Mouse (Mus musculus) stomach, embryonic 15.5 days (tissue): Measurements from ENCODE around the gene Pah. TPM values are rescaled to one million over a fixed set of nuclear protein-coding genes. Genes with fewer than 3 reads are reported as not detected.

Experiments used
- ATAC-seq: fragments of 200-750 bp; cut with Nextera tagmentation; 2 replicates; pipeline ENCODE4 v1.8.0; 2017; ENCODE audit warnings: low read depth, moderate number of reproducible peaks, moderate TSS enrichment; ENCODE audit not compliant: insufficient read depth, low FRiP score
- H3K27ac ChIP-seq: fragments of 300-500 bp; sonication (generic); 2 replicates; pipeline ENCODE4 v1.5.1; 2015; ENCODE audit warnings: mild to moderate bottlenecking, inconsistent platforms
- H3K27me3 ChIP-seq: fragments of 300-500 bp; sonication (generic); replicated peaks from 2 replicates; pipeline ENCODE4 v1.6.1; 2015; ENCODE audit warnings: inconsistent platforms
- H3K36me3 ChIP-seq: fragments of 300-500 bp; sonication (generic); 2 replicates; pipeline ENCODE4 v1.6.1; 2015; ENCODE audit warnings: inconsistent platforms
- H3K4me1 ChIP-seq: fragments of 300-500 bp; sonication (generic); 2 replicates; pipeline ENCODE4 v1.6.1; 2015; ENCODE audit warnings: inconsistent platforms
- H3K4me2 ChIP-seq: fragments of 300-500 bp; sonication (generic); 2 replicates; pipeline ENCODE4 v1.6.1; 2015; ENCODE audit warnings: mild to moderate bottlenecking, inconsistent platforms
- H3K4me3 ChIP-seq: fragments of 300-500 bp; sonication (generic); replicated peaks from 2 replicates; pipeline ENCODE4 v1.5.1; 2015; ENCODE audit warnings: inconsistent platforms
- H3K9ac ChIP-seq: fragments of 300-500 bp; sonication (generic); 2 replicates; pipeline ENCODE4 v1.6.1; 2015; ENCODE audit warnings: inconsistent platforms
- H3K9me3 ChIP-seq: fragments of 300-500 bp; sonication (generic); 2 replicates; pipeline ENCODE4 v1.6.1; 2016; ENCODE audit warnings: inconsistent platforms
- WGBS: fragments of 180-500 bp; shearing (Covaris S2); methylation state at CpG from one replicate; pipeline ENCODE4 v1.1.7; 2015; 5-methylcytosine and 5-hydroxymethylcytosine counted together
- polyA plus RNA-seq: library from polyadenylated mRNA; unstranded; fragments of >200 nt; fragmentation: Nextera tagmentation; extraction: Ambion mirVana; gene quantifications from 2 replicates; pipeline ENCODE4 v1.2.1, GENCODE M21; 2015

Gene Pah
- 4.3 and 6.8 TPM in 2 replicates for polyA plus RNA-seq

GRCm38 (mm10) chr10:87521646-87522045, at the start of gene Pah:
Pah (plus strand) TSS chr10:87521795.
- Histone ChIP-seq H3K4me2 (no peak within 1 kb of the TSS), H3K4me1 (no peaks in the 10 kb centered on the region), H3K9me3 (no peaks in the 10 kb centered on the region), H3K9ac (no peak within 1 kb of the TSS), H3K27me3 (no peaks in the 10 kb centered on the region), H3K27ac (no peak within 1 kb of the TSS), H3K36me3 (no peaks in the 10 kb centered on the region), H3K4me3 (no peak within 1 kb of the TSS)
- ATAC-seq = no peak
- 85% methylated on average over 5 of the region's 5 CpGs for WGBS

GRCm38 (mm10) chr10:87473475-87474131, 48.0 kb upstream of the Pah start:
- 69% methylated on average over 10 of the region's 10 CpGs for WGBS
- no peak overlapping the region for H3K4me3 ChIP-seq
- H3K4me2 ChIP-seq = no peak overlapping the region
- ATAC-seq = no peak
- no peaks in the 10 kb centered on the region for H3K9me3 ChIP-seq
- H3K36me3 ChIP-seq = no peaks in the 10 kb centered on the region
- H3K27me3 ChIP-seq = no peaks in the 10 kb centered on the region; the same call in 1 of the 2 replicates
- no peaks in the 10 kb centered on the region for H3K4me1 ChIP-seq
- H3K27ac ChIP-seq = no peak overlapping the region
- no peak overlapping the region for H3K9ac ChIP-seq

DNA sequence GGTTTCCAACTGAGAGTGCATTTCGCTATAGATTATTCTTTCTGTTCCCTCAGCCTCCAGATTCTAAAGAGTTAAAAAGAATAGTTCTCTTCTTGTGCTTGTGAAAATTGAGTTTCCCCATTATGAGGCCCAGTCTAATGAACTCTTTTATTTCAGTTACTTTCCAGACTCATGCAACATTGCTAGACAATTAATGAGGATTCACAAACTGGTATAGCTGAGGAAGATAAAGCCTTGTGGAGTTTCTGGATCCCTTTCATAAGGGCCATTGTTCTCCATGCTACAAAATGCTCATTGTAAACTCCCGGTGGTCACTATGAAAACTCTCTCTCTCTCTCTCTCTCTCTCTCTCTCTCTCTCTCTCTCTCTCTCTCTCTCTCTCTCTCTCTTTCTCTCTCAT, 46.6 kb upstream of the Pah start:
- Histone ChIP-seq H3K9ac (no peak overlapping the region), H3K9me3 (no peaks in the 10 kb centered on the region), H3K4me1 (no peaks in the 10 kb centered on the region), H3K27ac (no peak overlapping the region), H3K36me3 (no peaks in the 10 kb centered on the region), H3K27me3 (peaks cover 1% of the 10 kb centered on the region; the same call in 1 of the 2 replicates), H3K4me3 (no peak overlapping the region), H3K4me2 (no peak overlapping the region)
- WGBS = 73% methylated on average over 2 of the region's 2 CpGs
- ATAC-seq = no peak

DNA sequence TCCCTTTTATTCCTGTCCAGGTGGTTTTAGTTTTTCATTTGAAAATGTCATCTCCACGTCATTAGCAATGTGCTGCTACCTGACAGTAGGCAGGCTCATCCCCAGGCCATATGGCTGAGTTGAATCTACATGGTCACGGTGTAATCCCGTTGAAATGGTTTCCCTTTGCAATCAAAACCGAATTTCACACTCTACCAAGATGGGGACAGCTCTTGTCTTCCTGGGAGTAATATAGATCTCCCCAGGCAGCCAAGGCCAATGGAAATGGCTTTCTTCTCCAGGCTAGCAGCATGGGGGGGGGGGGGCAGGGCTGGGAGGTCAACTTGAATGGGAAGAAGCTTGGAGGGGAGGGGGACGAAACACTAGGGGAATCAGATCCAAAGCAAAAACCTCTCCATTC, 43.7 kb upstream of the Pah start:
- Histone ChIP-seq H3K27ac (no peak overlapping the region), H3K36me3 (no peaks in the 10 kb centered on the region), H3K4me3 (no peak overlapping the region), H3K9ac (no peak overlapping the region), H3K27me3 (peaks cover 18% of the 10 kb centered on the region), H3K4me1 (no peaks in the 10 kb centered on the region), H3K4me2 (no peak overlapping the region), H3K9me3 (no peaks in the 10 kb centered on the region)
- 55% methylated on average over 5 of the region's 5 CpGs for WGBS
- no peak for ATAC-seq

- H3K9ac ChIP-seq = no peak overlapping the region
- H3K4me1 ChIP-seq = 0 out of 2 replicates have a peak, but pooled peaks cover 7% of the 10 kb centered on the region
- H3K27ac ChIP-seq = no peak overlapping the region
- no peak for ATAC-seq
- peaks cover 68% of the 10 kb centered on the region for H3K27me3 ChIP-seq
- WGBS = 5% methylated on average over 17 of the region's 17 CpGs
- H3K9me3 ChIP-seq = no peaks in the 10 kb centered on the region
- H3K4me3 ChIP-seq = no peak overlapping the region
- no peaks in the 10 kb centered on the region for H3K36me3 ChIP-seq
- no peak overlapping the region for H3K4me2 ChIP-seq
Measured at GRCm38 (mm10) chr10:87484831-87485720, 36.5 kb upstream of the Pah start.

GRCm38 (mm10) chr10:87485721-87486620, 35.6 kb upstream of the Pah start:
- ATAC-seq = peak; percentile 83
- Histone ChIP-seq H3K36me3 (no peaks in the 10 kb centered on the region), H3K4me3 (no peak overlapping the region), H3K27me3 (peaks cover 75% of the 10 kb centered on the region), H3K4me2 (peak overlapping the region; percentile 22), H3K9me3 (no peaks in the 10 kb centered on the region), H3K27ac (no peak overlapping the region), H3K9ac (no peak overlapping the region), H3K4me1 (0 out of 2 replicates have a peak, but pooled peaks cover 7% of the 10 kb centered on the region)
- 2% methylated on average over 33 of the region's 33 CpGs for WGBS

DNA sequence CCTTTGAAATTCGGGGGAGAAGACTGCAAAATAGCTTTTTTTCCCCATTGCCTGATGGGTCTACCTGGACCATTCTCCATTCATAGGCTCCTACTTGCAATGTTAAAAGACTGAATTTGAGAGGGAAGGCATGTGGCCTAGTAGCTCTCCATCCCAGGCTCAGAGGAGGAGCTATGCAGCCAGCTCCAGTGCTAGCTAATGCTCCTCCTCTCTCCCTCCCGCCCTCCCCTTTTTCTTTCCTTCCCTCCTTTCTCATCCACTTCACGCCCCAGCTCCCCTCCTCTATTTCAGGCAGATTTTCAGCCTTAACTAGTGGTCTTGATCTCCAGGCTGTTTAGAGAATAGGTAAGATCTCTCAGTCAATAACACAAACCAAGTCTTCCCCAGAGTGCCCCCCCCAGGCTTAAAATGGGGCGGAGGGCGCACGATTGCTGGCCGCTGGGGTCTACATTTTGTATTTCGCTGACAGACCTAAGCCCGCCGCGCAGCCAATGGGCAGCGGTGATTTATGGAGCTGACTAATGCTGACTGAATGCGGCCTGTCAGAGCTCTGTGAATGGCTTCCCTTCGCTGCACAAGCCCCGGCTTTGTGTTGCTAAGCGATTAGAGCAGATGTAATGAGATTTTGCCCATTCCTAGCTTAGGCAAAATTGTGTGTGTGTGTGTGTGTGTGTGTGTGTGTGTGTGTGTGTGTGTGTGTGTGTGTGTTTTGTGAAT, 33.0 kb upstream of the Pah start:
- peaks cover 87% of the 10 kb centered on the region for H3K27me3 ChIP-seq
- H3K9ac ChIP-seq = no peak overlapping the region
- no peaks in the 10 kb centered on the region for H3K9me3 ChIP-seq
- no peak overlapping the region for H3K27ac ChIP-seq
- peak; percentile 33; the same call in 1 of the 2 replicates for ATAC-seq
- H3K4me2 ChIP-seq = peak overlapping the region; percentile 21; the same call in 1 of the 2 replicates
- no peaks in the 10 kb centered on the region for H3K36me3 ChIP-seq
- peaks cover 15% of the 10 kb centered on the region; the same call in 1 of the 2 replicates for H3K4me1 ChIP-seq
- under 1% methylated on average over 15 of the region's 16 CpGs for WGBS
- no peak overlapping the region; the same call in 1 of the 2 replicates for H3K4me3 ChIP-seq

DNA sequence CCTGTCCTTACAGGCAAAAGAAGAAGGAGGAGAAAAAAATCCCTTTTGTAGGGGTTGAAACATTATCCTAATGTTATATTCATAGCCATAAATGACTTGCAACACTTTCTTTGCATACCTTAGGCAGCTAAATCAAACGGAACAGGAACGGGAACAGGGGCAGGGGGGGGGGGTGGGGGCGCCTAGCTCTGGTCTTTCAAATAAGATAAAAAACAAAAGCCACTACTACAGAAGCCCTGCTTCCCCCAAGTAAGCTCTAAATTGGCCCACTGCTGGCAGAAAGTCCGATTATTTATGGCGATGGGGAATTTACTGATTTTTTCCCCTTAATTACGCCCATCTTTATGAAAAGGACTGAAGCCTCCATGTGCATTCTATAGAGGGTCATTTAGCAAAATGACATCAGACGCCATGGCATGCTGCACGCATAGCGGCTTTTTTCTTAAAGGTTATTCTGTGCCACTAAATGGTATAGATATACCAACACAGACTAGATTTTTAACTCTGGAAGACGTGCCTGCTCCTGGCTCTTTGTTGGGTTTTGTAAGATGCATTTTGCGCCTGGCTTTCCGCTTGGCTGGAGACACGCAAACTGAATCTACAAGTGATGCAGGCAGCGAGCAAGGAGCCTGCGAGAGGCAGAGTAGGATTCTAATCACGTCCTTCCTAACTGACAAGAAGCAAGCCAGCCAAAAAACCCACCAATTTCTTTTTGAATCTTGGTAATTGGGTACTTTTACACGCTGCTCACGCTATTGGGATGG, 32.2 kb upstream of the Pah start:
- Histone ChIP-seq H3K9ac (no peak overlapping the region), H3K27ac (no peak overlapping the region), H3K4me3 (no peak overlapping the region), H3K36me3 (no peaks in the 10 kb centered on the region), H3K27me3 (peaks cover 92% of the 10 kb centered on the region), H3K4me1 (peaks cover 17% of the 10 kb centered on the region), H3K4me2 (no peak overlapping the region), H3K9me3 (no peaks in the 10 kb centered on the region)
- WGBS = 4% methylated on average over 18 of the region's 18 CpGs
- no peak for ATAC-seq

DNA sequence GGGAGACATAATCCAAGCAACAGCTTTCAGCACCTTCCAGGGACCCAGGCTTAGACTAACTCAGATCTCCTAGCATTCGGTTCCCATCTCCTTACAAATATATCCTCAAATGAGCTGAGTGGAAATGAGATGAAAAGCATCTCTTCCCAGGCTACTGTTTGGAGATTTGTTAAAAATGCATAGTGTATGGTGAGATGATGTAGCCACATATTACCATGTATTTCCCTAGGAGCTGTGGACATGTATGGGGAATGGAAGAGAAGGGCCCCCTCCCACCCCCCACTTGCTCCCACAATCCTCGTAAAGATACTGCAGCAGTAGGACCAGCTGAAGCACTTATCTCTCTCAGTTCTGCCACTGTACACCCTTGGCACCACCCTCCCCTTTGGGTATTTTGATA, 31.3 kb upstream of the Pah start:
- no peak for ATAC-seq
- H3K9ac ChIP-seq = no peak overlapping the region
- H3K27ac ChIP-seq = no peak overlapping the region
- H3K4me3 ChIP-seq = no peak overlapping the region
- peaks cover 94% of the 10 kb centered on the region for H3K27me3 ChIP-seq
- H3K4me2 ChIP-seq = no peak overlapping the region
- peaks cover 22% of the 10 kb centered on the region for H3K4me1 ChIP-seq
- H3K36me3 ChIP-seq = no peaks in the 10 kb centered on the region
- H3K9me3 ChIP-seq = no peaks in the 10 kb centered on the region
- WGBS = 12% methylated on average over 2 of the region's 2 CpGs

GRCm38 (mm10) chr10:87491485-87492040, 30.0 kb upstream of the Pah start:
- Histone ChIP-seq H3K4me3 (peak overlapping the region; percentile 56), H3K9ac (no peak overlapping the region), H3K27me3 (peaks cover 90% of the 10 kb centered on the region), H3K27ac (no peak overlapping the region), H3K4me1 (peaks cover 15% of the 10 kb centered on the region), H3K4me2 (peak overlapping the region; percentile 99; the same call in 1 of the 2 replicates), H3K9me3 (no peaks in the 10 kb centered on the region), H3K36me3 (no peaks in the 10 kb centered on the region)
- ATAC-seq = no peak
- 2% methylated on average over 11 of the region's 11 CpGs for WGBS
